Mouse (Mus musculus) neural tube, embryonic 11.5 days (tissue): ENCODE data around the gene Arnt. TPM values are rescaled to one million over a fixed set of nuclear protein-coding genes. Genes with fewer than 3 reads are reported as not detected.
A peak's percentile ranks its signal among the peaks of the same experiment; 100 is the strongest.

ENCODE experiments used
- ATAC-seq: fragments of 200-750 bp; cut with Nextera tagmentation; 2 replicates; pipeline ENCODE4 v1.8.0; 2017; ENCODE audit warnings: moderate number of reproducible peaks, mild to moderate bottlenecking, moderate TSS enrichment, moderate library complexity; ENCODE audit not compliant: insufficient read depth, low FRiP score, low TSS enrichment
- DNase-seq: peaks from one replicate; pipeline ENCODE4 v3.0.0-alpha.2; 2015; ENCODE audit warnings: low spot score
- H3K27ac ChIP-seq: fragments of 300-500 bp; sonication (generic); 2 replicates; pipeline ENCODE4 v1.5.1; 2014; ENCODE audit warnings: low read depth, mild to moderate bottlenecking, low read length
- H3K27me3 ChIP-seq: fragments of 300-500 bp; sonication (generic); 2 replicates; pipeline ENCODE4 v1.6.1; 2014; ENCODE audit warnings: mild to moderate bottlenecking, low read length, mixed read lengths; ENCODE audit not compliant: control insufficient read depth, insufficient read depth
- H3K36me3 ChIP-seq: fragments of 300-500 bp; sonication (generic); 2 replicates; pipeline ENCODE4 v1.6.1; 2014; ENCODE audit warnings: mild to moderate bottlenecking, low read length, moderate library complexity, mixed read lengths; ENCODE audit not compliant: control insufficient read depth, insufficient read depth
- H3K4me1 ChIP-seq: fragments of 300-500 bp; sonication (generic); 2 replicates; pipeline ENCODE4 v1.6.1; 2014; ENCODE audit warnings: low read length, mixed read lengths; ENCODE audit not compliant: control insufficient read depth, insufficient read depth
- H3K4me2 ChIP-seq: fragments of 300-500 bp; sonication (generic); 2 replicates; pipeline ENCODE4 v1.6.1; 2014; ENCODE audit warnings: low read depth, mild to moderate bottlenecking, moderate library complexity
- H3K4me3 ChIP-seq: fragments of 300-500 bp; sonication (generic); 2 replicates; pipeline ENCODE4 v1.5.1; 2014; ENCODE audit warnings: low read depth, low read length
- H3K9ac ChIP-seq: fragments of 300-500 bp; sonication (generic); 2 replicates; pipeline ENCODE4 v1.6.1; 2014; ENCODE audit warnings: mild to moderate bottlenecking, low read length
- H3K9me3 ChIP-seq: fragments of 300-500 bp; sonication (generic); 2 replicates; pipeline ENCODE4 v1.6.1; 2016; ENCODE audit warnings: low read length; ENCODE audit not compliant: control insufficient read depth
- WGBS: fragments of 180-500 bp; shearing (Covaris S2); extraction: QIAGEN DNeasy Blood & Tissue Kit; methylation state at CpG from one replicate; pipeline ENCODE4 v1.1.7; 2014; 5-methylcytosine and 5-hydroxymethylcytosine counted together
- polyA plus RNA-seq: library from polyadenylated mRNA; unstranded; fragments of >200 nt; fragmentation: Nextera tagmentation; extraction: Ambion mirVana; gene quantifications from 2 replicates; pipeline ENCODE4 v1.2.1, GENCODE M21; 2014

The Arnt gene
- polyA plus RNA-seq, 1 experiment from 2014 or later, result 27.2 TPM

DNA sequence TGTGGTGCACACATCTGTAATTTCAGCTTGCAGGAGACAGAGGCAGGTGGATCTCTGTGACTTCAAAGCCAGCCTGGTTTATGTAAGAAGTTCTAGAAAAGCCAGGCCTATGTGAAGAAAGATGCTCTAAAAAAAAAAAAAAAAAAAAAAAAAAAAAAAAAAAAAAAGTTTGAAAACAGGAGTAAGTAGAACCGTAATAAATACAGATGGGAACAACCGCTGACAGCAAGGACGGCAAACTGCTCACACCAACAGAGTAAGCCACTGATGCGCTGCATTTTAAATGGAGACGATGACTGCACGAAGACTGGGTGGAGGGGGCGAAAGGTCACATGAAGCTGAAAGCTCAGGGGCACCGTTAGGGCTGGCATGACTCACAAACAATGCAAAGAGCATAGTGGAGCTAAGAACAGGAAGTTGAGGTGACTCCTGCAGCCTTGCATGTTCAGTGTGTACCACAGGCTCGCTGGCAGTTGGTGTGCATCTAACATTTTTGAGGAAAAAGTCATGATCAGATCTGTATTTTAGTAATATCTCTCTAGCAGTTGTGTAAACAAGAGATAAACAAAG lies 77.5 kb downstream of the Arnt start:
- no peak overlapping the region for H3K4me3 ChIP-seq
- no peaks in the 10 kb centered on the region for H3K27me3 ChIP-seq
- WGBS, result 75% methylated on average over 9 of the region's 9 CpGs
- H3K4me1 ChIP-seq, result no peaks in the 10 kb centered on the region
- DNase-seq (no peak), ATAC-seq (no peak)
- H3K9ac ChIP-seq, result no peak overlapping the region
- no peak overlapping the region for H3K27ac ChIP-seq
- H3K9me3 ChIP-seq, result no peaks in the 10 kb centered on the region
- H3K36me3 ChIP-seq, result no peaks in the 10 kb centered on the region
- H3K4me2 ChIP-seq, result no peak overlapping the region

DNA sequence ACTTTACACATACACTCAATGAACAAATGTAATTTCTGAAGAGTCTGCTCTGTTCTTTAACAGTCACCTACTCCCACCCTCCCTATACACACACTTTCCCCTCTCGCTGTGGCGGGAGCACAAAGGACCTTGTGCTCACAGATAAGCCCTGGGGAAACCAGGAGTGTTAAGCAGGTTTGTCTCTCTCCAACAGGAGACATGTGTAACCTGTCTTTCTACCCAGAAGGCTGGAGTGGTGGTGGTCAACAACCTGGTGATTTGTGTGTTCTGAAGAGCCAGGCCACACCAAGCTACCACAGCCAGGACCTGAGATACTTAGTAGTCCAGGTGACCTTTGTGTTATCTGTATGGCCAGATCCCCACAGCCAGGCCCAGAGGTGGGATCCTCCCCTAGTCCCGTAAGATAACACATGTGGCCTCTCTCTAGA lies 82.4 kb downstream of the Arnt start:
- no peaks in the 10 kb centered on the region for H3K27me3 ChIP-seq
- ATAC-seq (no peak), DNase-seq (no peak)
- no peaks in the 10 kb centered on the region for H3K9me3 ChIP-seq
- H3K4me1 ChIP-seq, result no peaks in the 10 kb centered on the region
- 92% methylated on average over 3 of the region's 3 CpGs for WGBS
- no peak overlapping the region for H3K27ac ChIP-seq
- no peak overlapping the region for H3K4me2 ChIP-seq
- H3K9ac ChIP-seq, result no peak overlapping the region
- H3K36me3 ChIP-seq, result no peaks in the 10 kb centered on the region
- H3K4me3 ChIP-seq, result no peak overlapping the region

DNA sequence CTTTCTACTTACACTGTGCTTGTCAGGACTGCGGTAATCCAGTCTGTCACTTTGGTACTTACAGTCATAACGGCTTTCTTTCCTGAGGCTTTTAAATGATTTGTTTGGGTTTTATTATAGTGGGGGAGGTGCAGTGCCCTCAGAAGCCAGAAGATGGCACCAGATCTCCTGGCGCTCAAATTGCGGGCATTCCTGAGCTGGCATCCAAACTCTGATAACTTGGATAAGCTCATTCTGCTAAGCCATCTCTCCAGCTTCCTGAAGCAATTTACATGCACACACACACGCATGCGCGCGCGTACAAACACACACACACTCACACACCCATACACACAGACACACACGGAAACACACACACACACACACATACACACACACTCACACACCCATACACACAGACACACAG lies 83.3 kb downstream of the Arnt start:
- no peak for ATAC-seq
- H3K4me2 ChIP-seq, result no peak overlapping the region
- WGBS, result 35% methylated on average over 10 of the region's 10 CpGs
- no peaks in the 10 kb centered on the region for H3K4me1 ChIP-seq
- H3K4me3 ChIP-seq, result no peak overlapping the region
- H3K36me3 ChIP-seq, result no peaks in the 10 kb centered on the region
- DNase-seq, result peak; percentile 72
- H3K27ac ChIP-seq, result no peak overlapping the region
- H3K27me3 ChIP-seq, result no peaks in the 10 kb centered on the region
- no peak overlapping the region for H3K9ac ChIP-seq
- H3K9me3 ChIP-seq, result no peaks in the 10 kb centered on the region

DNA sequence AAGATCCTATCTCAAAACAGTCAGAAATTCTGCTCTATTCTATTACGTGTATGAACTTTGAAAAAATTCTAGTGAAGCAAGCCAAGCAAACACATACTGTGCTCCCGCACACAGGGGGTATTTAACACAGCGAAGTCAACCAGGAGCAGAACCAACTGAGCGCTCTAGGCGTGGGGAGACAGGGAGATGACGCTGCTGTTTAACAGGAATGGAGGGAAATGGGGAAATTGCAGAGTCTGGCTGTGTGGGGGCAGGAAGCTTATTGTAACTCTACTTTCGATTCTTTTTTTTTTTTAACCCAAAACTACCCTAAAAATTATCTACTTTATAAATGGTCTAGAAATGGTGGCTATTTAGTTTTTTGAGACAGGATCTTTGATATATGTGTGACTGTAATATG lies 84.7 kb downstream of the Arnt start:
- no peak overlapping the region for H3K4me3 ChIP-seq
- 83% methylated on average over 7 of the region's 7 CpGs for WGBS
- H3K27me3 ChIP-seq, result no peaks in the 10 kb centered on the region
- ATAC-seq (no peak), DNase-seq (no peak)
- H3K4me2 ChIP-seq, result no peak overlapping the region
- no peaks in the 10 kb centered on the region for H3K4me1 ChIP-seq
- no peaks in the 10 kb centered on the region for H3K9me3 ChIP-seq
- no peaks in the 10 kb centered on the region for H3K36me3 ChIP-seq
- no peak overlapping the region for H3K27ac ChIP-seq
- H3K9ac ChIP-seq, result no peak overlapping the region; the same call in 1 of the 2 replicates

DNA sequence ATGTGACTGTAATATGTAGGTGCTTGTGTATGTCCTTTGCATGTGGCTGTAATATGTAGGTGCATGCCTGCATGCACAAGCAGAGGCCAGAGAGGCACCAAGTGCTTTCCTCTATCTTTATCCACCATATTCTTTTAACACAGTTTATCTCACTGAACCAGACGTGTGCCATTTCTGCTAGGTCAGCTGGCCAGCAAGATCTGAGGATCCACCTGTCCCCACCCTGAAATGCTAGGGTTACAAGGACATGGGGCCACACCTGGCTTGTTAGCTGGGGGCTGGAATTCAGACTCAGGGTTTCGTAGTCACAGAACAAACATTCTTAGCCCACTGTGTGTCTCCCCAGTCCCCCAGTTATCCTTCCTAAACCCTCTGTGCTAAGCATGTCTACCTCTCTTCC lies 85.1 kb downstream of the Arnt start:
- ATAC-seq, result no peak

DNA sequence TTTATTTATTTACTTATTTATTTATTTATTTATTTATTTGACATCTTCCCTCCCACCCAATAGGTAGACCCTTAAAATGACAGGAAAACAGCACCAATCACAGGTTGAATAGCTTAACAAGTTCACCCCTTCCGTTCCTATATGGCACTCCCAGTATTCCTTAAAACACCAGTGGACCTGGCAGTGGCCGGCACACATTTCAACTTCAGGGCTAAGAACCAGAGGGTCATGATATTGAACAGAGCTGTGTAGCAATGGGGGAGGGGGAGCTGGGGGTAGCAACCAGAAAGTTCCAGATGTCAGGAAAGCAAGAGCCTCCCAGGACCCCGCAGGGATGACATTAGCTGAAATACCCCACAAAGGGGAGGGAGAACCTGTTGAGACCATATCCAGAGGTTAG lies 85.9 kb downstream of the Arnt start:
- no peaks in the 10 kb centered on the region for H3K4me1 ChIP-seq
- no peak overlapping the region for H3K9ac ChIP-seq
- no peak overlapping the region for H3K4me2 ChIP-seq
- H3K27me3 ChIP-seq, result no peaks in the 10 kb centered on the region
- H3K36me3 ChIP-seq, result no peaks in the 10 kb centered on the region
- no peak overlapping the region for H3K27ac ChIP-seq
- DNase-seq (no peak), ATAC-seq (no peak)
- 92% methylated on average over 3 of the region's 3 CpGs for WGBS
- no peak overlapping the region for H3K4me3 ChIP-seq
- H3K9me3 ChIP-seq, result no peaks in the 10 kb centered on the region

More for the DNA sequence above, 85.1 kb downstream of the Arnt start:
- no peaks in the 10 kb centered on the region for H3K9me3 ChIP-seq
- no peak overlapping the region for H3K9ac ChIP-seq
- H3K4me2 ChIP-seq, result no peak overlapping the region
- DNase-seq, result no peak
- H3K4me1 ChIP-seq, result no peaks in the 10 kb centered on the region
- H3K27me3 ChIP-seq, result no peaks in the 10 kb centered on the region
- no peak overlapping the region for H3K4me3 ChIP-seq
- WGBS, result 87% methylated on average over 2 of the region's 2 CpGs
- H3K27ac ChIP-seq, result no peak overlapping the region
- no peaks in the 10 kb centered on the region for H3K36me3 ChIP-seq

DNA sequence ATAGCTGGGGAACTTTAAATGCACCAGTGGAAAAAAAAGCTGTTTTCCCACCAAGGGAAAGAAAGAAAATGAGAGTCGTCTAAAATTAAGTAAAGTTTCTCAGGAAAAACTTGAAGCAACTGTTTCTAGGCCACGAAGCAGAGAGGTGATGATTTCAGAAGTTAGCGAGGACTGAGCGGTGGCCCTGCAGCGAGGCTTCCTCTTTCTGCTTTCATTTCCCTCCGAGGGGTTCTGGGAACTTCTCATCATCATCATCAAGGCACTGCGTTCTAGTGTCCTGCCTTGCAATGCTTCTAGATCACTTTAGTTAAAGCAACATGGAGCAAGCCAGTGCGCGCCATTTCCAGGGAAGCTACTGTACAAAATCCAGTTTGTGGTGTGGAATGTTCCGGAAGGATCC lies 87.0 kb downstream of the Arnt start:
- H3K4me3 ChIP-seq, result no peak overlapping the region

DNA sequence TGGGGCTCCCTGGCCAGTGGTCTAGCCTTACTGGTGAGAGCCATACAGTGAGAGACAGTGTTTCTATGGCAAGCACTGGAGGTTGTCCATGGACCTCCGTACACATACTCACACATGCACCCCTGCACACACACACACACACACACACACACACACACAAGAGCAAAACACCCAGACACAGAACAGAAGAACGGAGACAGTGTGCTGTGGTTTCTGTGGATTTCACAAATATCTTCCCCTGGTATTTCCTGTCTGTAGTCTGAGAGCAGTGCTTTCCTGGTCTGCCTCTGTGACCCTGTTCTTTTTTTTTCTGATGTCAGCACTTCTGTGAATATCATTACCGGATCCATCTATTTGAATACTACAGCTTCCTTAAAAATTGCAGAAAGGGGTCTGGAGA lies 89.5 kb downstream of the Arnt start:
- H3K9ac ChIP-seq, result no peak overlapping the region
- no peak overlapping the region for H3K4me3 ChIP-seq
- WGBS, result 74% methylated on average over 3 of the region's 3 CpGs
- H3K27ac ChIP-seq, result no peak overlapping the region
- ATAC-seq (no peak), DNase-seq (peak; percentile 10)
- H3K9me3 ChIP-seq, result no peaks in the 10 kb centered on the region
- no peaks in the 10 kb centered on the region for H3K36me3 ChIP-seq
- no peak overlapping the region for H3K4me2 ChIP-seq
- H3K27me3 ChIP-seq, result no peaks in the 10 kb centered on the region
- no peaks in the 10 kb centered on the region for H3K4me1 ChIP-seq

More for the DNA sequence above, 87.0 kb downstream of the Arnt start:
- Histone ChIP-seq H3K27me3 (no peaks in the 10 kb centered on the region), H3K9ac (no peak overlapping the region), H3K9me3 (no peaks in the 10 kb centered on the region), H3K4me1 (no peaks in the 10 kb centered on the region), H3K36me3 (no peaks in the 10 kb centered on the region), H3K4me2 (no peak overlapping the region), H3K27ac (no peak overlapping the region)
- no peak for DNase-seq
- ATAC-seq, result no peak
- 92% methylated on average over 10 of the region's 10 CpGs for WGBS

DNA sequence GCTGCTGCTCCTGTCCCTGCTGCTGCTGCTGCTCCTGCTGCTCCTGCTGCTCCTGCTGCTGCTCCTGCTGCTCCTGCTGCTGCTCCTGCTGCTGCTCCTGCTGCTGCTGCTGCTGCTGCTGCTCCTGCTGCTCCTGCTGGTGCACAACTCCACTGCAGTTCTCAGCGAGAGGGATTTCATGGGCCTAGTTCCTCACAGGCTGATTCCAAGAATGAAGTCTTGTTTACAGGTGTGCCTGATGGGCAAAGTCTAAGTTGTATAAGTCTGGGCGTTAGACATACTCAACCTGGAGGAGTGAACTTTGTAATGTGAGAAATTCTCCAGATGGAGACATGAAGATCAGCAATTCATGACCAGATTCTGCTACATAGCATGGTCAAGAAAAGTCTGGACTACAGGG lies 90.5 kb downstream of the Arnt start:
- H3K4me1 ChIP-seq, result no peaks in the 10 kb centered on the region
- DNase-seq (no peak), ATAC-seq (no peak)
- H3K4me2 ChIP-seq, result no peak overlapping the region
- no peaks in the 10 kb centered on the region for H3K27me3 ChIP-seq
- no peak overlapping the region for H3K27ac ChIP-seq
- no peak overlapping the region for H3K4me3 ChIP-seq
- H3K9me3 ChIP-seq, result no peaks in the 10 kb centered on the region
- WGBS, result 79% methylated on average over 2 of the region's 2 CpGs
- no peak overlapping the region for H3K9ac ChIP-seq
- no peaks in the 10 kb centered on the region for H3K36me3 ChIP-seq
